Mouse (Mus musculus) limb, embryonic 14.5 days (tissue): ENCODE results near the gene Rbms3. TPM values are rescaled to one million over a fixed set of nuclear protein-coding genes. Genes with fewer than 3 reads are reported as not detected.

Source experiments
- ATAC-seq: fragments of 200-750 bp; cut with Nextera tagmentation; 2 replicates; pipeline ENCODE4 v1.8.0; 2017; ENCODE audit warnings: low read depth, moderate number of reproducible peaks, moderate TSS enrichment; ENCODE audit not compliant: low FRiP score
- DNase-seq: peaks from one replicate; pipeline ENCODE4 v3.0.0-alpha.2; 2015; ENCODE audit warnings: low spot score
- H3K27ac ChIP-seq: fragments of 300-500 bp; sonication (generic); replicated peaks from 2 replicates; pipeline ENCODE4 v1.5.1; 2014; ENCODE audit warnings: low read depth, mild to moderate bottlenecking, low read length, moderate library complexity, mixed read lengths
- H3K27me3 ChIP-seq: fragments of 300-500 bp; sonication (generic); 2 replicates; pipeline ENCODE4 v1.6.1; 2014; ENCODE audit warnings: low read length, mixed read lengths; ENCODE audit not compliant: control insufficient read depth, insufficient read depth
- H3K36me3 ChIP-seq: fragments of 300-500 bp; sonication (generic); 2 replicates; pipeline ENCODE4 v1.6.1; 2014; ENCODE audit warnings: mild to moderate bottlenecking, low read length, moderate library complexity, mixed read lengths; ENCODE audit not compliant: control insufficient read depth, insufficient read depth
- H3K4me1 ChIP-seq: fragments of 300-500 bp; sonication (generic); 2 replicates; pipeline ENCODE4 v1.6.1; 2014; ENCODE audit warnings: antibody characterized with exemption, low read length, mixed read lengths; ENCODE audit not compliant: control insufficient read depth, insufficient read depth
- H3K4me2 ChIP-seq: fragments of 300-500 bp; sonication (generic); replicated peaks from 2 replicates; pipeline ENCODE4 v1.6.1; 2014; ENCODE audit warnings: low read depth, mild to moderate bottlenecking, low read length, moderate library complexity; ENCODE audit not compliant: severe bottlenecking
- H3K4me3 ChIP-seq: fragments of 300-500 bp; sonication (generic); replicated peaks from 2 replicates; pipeline ENCODE4 v1.5.1; 2014; ENCODE audit warnings: low read length
- H3K9ac ChIP-seq: fragments of 300-500 bp; sonication (generic); 2 replicates; pipeline ENCODE4 v1.6.1; 2014; ENCODE audit warnings: mild to moderate bottlenecking, low read depth, low read length, moderate library complexity; ENCODE audit not compliant: severe bottlenecking
- H3K9me3 ChIP-seq: fragments of 300-500 bp; sonication (generic); 2 replicates; pipeline ENCODE4 v1.6.1; 2016; ENCODE audit warnings: low read length; ENCODE audit not compliant: control insufficient read depth
- POLR2A ChIP-seq: fragments of 200-500 bp; IDR thresholded peaks from 2 replicates; pipeline ENCODE4 v1.8.0; 2012; ENCODE audit warnings: inconsistent platforms, mild to moderate bottlenecking, moderate library complexity, borderline replicate concordance; ENCODE audit not compliant: insufficient read depth, insufficient read length; ENCODE audit errors: extremely low read depth
- WGBS: fragments of 180-500 bp; shearing (Covaris S2); extraction: QIAGEN DNeasy Blood & Tissue Kit; methylation state at CpG from one replicate; pipeline ENCODE4 v1.1.7; 2014; 5-methylcytosine and 5-hydroxymethylcytosine counted together
- polyA plus RNA-seq, 2 experiments: library from polyadenylated mRNA; depleted of rRNA in 1 of 2; stranded (reverse) in 1 of 2; unstranded in 1 of 2; fragments of >200 nt; fragmentation: Nextera tagmentation in 1 of 2; extraction: Ambion mirVana in 1 of 2; gene quantifications; 2 replicates each; pipeline versions ENCODE4 v1.2.1 to v1.2.3; 2012 to 2014

Rbms3 gene
- polyA plus RNA-seq, 2 experiments, result 42.1 to 94.5 TPM

DNA sequence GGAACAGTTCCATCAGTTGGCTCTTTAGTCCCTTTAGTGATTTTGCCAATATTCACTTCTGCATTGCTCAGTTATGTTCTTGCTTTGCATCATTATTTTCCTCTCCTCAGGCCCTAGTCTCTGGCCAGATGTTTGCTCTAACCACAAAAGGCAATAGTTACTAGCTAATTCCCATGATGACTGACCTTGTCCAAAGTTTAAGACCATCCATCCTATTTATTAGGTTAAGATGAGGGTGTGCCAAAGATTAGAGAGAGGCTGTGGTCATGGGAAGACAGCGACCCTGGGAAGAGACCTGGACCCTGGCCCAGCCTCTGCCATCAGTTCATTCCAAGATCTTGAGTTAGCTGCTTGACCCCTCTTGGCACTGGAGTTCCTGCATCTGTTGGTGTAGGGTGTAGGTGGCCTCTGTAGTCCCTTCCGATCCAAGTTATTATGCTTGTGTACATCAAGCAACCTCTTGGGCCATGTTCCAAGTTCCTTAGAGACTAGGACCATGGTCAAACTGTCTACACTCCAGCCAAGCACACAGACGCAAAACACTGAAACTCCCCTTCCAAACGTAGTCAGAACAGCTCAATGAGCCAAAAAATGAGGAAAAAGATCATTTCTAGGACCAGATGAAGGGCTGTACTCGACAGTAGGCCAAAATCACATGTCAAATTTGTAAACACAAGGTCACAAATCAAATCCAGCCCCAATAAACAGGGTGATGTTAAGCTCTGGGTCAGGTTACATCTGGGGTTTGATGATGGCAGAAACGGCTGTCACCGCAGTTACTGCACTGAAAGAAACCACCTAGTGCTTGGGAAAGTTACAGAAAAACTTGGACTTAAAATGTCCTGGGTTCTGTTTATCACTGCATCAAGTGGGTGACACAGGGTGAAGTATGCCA is 782.2 kb downstream of the Rbms3 start:
- no peak overlapping the region for H3K27ac ChIP-seq
- WGBS, result 41% methylated on average over 7 of the region's 7 CpGs
- H3K36me3 ChIP-seq, result no peaks in the 10 kb centered on the region
- H3K4me2 ChIP-seq, result no peak overlapping the region
- DNase-seq (peak; percentile 79), ATAC-seq (no peak)
- H3K9me3 ChIP-seq, result no peaks in the 10 kb centered on the region
- H3K27me3 ChIP-seq, result no peaks in the 10 kb centered on the region
- H3K9ac ChIP-seq, result no peak overlapping the region
- no peak overlapping the region for H3K4me3 ChIP-seq
- TF ChIP-seq POLR2A, result no peak
- H3K4me1 ChIP-seq, result peaks cover 9% of the 10 kb centered on the region; the same call in 1 of the 2 replicates

- no peak overlapping the region for H3K4me3 ChIP-seq
- H3K9me3 ChIP-seq, result no peaks in the 10 kb centered on the region
- no peak overlapping the region; the same call in 1 of the 2 replicates for H3K4me2 ChIP-seq
- WGBS, result 16% methylated on average over 8 of the region's 8 CpGs
- 0 out of 2 replicates have a peak overlapping the region, but pooled peaks have one; percentile 13 for H3K27ac ChIP-seq
- no peak overlapping the region for H3K9ac ChIP-seq
- peaks cover 16% of the 10 kb centered on the region for H3K4me1 ChIP-seq
- TF ChIP-seq POLR2A, result no peak
- H3K36me3 ChIP-seq, result no peaks in the 10 kb centered on the region
- DNase-seq (peak; percentile 63), ATAC-seq (peak; percentile 77)
- H3K27me3 ChIP-seq, result no peaks in the 10 kb centered on the region
These were observed 794.8 kb downstream of the Rbms3 start for GRCm38 (mm10) chr9:116834949-116835348.

GRCm38 (mm10) chr9:116833677-116834076 is 796.0 kb downstream of the Rbms3 start:
- Histone ChIP-seq H3K4me3 (no peak overlapping the region), H3K27ac (no peak overlapping the region), H3K9me3 (no peaks in the 10 kb centered on the region), H3K4me2 (no peak overlapping the region), H3K9ac (no peak overlapping the region), H3K36me3 (no peaks in the 10 kb centered on the region), H3K4me1 (peaks cover 16% of the 10 kb centered on the region), H3K27me3 (no peaks in the 10 kb centered on the region)
- 50% methylated on average over 7 of the region's 7 CpGs for WGBS
- ATAC-seq (no peak), DNase-seq (no peak)
- TF ChIP-seq POLR2A, result no peak

GRCm38 (mm10) chr9:116832822-116833221 is 796.9 kb downstream of the Rbms3 start:
- no peak for TF ChIP-seq POLR2A
- Histone ChIP-seq H3K27me3 (no peaks in the 10 kb centered on the region), H3K36me3 (no peaks in the 10 kb centered on the region), H3K4me3 (no peak overlapping the region), H3K9ac (no peak overlapping the region), H3K4me2 (no peak overlapping the region), H3K9me3 (no peaks in the 10 kb centered on the region), H3K27ac (no peak overlapping the region), H3K4me1 (peaks cover 16% of the 10 kb centered on the region)
- ATAC-seq (no peak), DNase-seq (no peak)
- WGBS, result 72% methylated on average over 1 of the region's 1 CpGs

GRCm38 (mm10) chr9:116831386-116831785 is 798.3 kb downstream of the Rbms3 start:
- H3K4me3 ChIP-seq, result no peak overlapping the region
- H3K27me3 ChIP-seq, result no peaks in the 10 kb centered on the region
- no peak overlapping the region for H3K27ac ChIP-seq
- H3K36me3 ChIP-seq, result no peaks in the 10 kb centered on the region
- no peak overlapping the region for H3K9ac ChIP-seq
- DNase-seq (no peak), ATAC-seq (no peak)
- no peak overlapping the region for H3K4me2 ChIP-seq
- TF ChIP-seq POLR2A, result no peak
- no peaks in the 10 kb centered on the region for H3K9me3 ChIP-seq
- 87% methylated on average over 5 of the region's 5 CpGs for WGBS
- peaks cover 16% of the 10 kb centered on the region for H3K4me1 ChIP-seq
